Mouse (Mus musculus) brain, embryonic 14.5 days (tissue): ENCODE data around the gene Ahnak. TPM values are rescaled to one million over a fixed set of nuclear protein-coding genes. Genes with fewer than 3 reads are reported as not detected.
"Not testable (repeated sequence)": the region's sequence is repeated elsewhere in the genome, so short reads cannot be mapped to it uniquely, and the experiment has no call there.

Source experiments
- DNase-seq: peaks from one replicate; pipeline ENCODE4 v3.0.0-alpha.2; 2011; ENCODE audit warnings: low read depth
- CTCF ChIP-seq: fragments of 200-500 bp; IDR thresholded peaks from 2 replicates; pipeline ENCODE4 v1.5.1; 2012; ENCODE audit warnings: inconsistent platforms, mild to moderate bottlenecking, moderate library complexity, borderline replicate concordance; ENCODE audit not compliant: insufficient read depth, insufficient read length; ENCODE audit errors: extremely low read depth
- POLR2A ChIP-seq: fragments of 200-500 bp; IDR thresholded peaks from 2 replicates; pipeline ENCODE4 v1.6.1; 2012; ENCODE audit warnings: mild to moderate bottlenecking, inconsistent platforms, borderline replicate concordance; ENCODE audit not compliant: poor library complexity, insufficient read depth, insufficient read length, severe bottlenecking; ENCODE audit errors: extremely low read depth
- polyA plus RNA-seq: library from polyadenylated mRNA; depleted of rRNA; stranded (reverse); fragments of >200 nt; gene quantifications from 2 replicates; pipeline ENCODE4 v1.2.3, GENCODE M21; 2012; rRNA removed

Gene Ahnak
- polyA plus RNA-seq, 1 experiment: 6.0 TPM

GRCm38 (mm10) chr19:9119655-9120425 lies 130.8 kb downstream of the Ahnak start:
- no peak for DNase-seq
- no peak for TF ChIP-seq POLR2A
- TF ChIP-seq CTCF: no peak

- TF ChIP-seq CTCF (no peak), POLR2A (no peak)
- DNase-seq: no peak
Observed at GRCm38 (mm10) chr19:9122390-9122789, 133.3 kb downstream of the Ahnak start.

GRCm38 (mm10) chr19:9123986-9124385 lies 134.9 kb downstream of the Ahnak start:
- not testable (repeated sequence) for DNase-seq

Other genes with a start within 250 kb of the Ahnak start
- 1.9 and 2.4 TPM in 2 replicates for gene 1700092M07Rik, start 248.6 kb upstream of the Ahnak start, polyA plus RNA-seq
- gene Stx5a, start 247.9 kb upstream of the Ahnak start, polyA plus RNA-seq: 117 TPM in 2 replicates
- gene Nxf1, start 232.2 kb upstream of the Ahnak start, polyA plus RNA-seq: 176 and 264 TPM in 2 replicates
- gene Tmem223, start 218.3 kb upstream of the Ahnak start, polyA plus RNA-seq: 224 and 402 TPM in 2 replicates
- gene Tmem179b, start 214.8 kb upstream of the Ahnak start, polyA plus RNA-seq: 25.4 and 37.6 TPM in 2 replicates
- 27.6 and 29.8 TPM in 2 replicates for gene Taf6l, start 202.9 kb upstream of the Ahnak start, polyA plus RNA-seq
- gene Polr2g, start 190.7 kb upstream of the Ahnak start, polyA plus RNA-seq: 112 and 163 TPM in 2 replicates
- gene Zbtb3, start 186.7 kb upstream of the Ahnak start, polyA plus RNA-seq: 5.9 and 7.9 TPM in 2 replicates
- gene Ttc9c, start 170.0 kb upstream of the Ahnak start, polyA plus RNA-seq: 53.6 and 57.3 TPM in 2 replicates
- gene Hnrnpul2, start 169.3 kb upstream of the Ahnak start, polyA plus RNA-seq: 59.9 and 85.5 TPM in 2 replicates
- gene AC129217.1, start 159.5 kb upstream of the Ahnak start, polyA plus RNA-seq: 1.1 TPM in 1 of 2 replicates, not detected in the other
- 92.6 and 101 TPM in 2 replicates for gene Bscl2, start 151.8 kb upstream of the Ahnak start, polyA plus RNA-seq
- gene Gng3, start 150.1 kb upstream of the Ahnak start, polyA plus RNA-seq: 187 and 233 TPM in 2 replicates
- 0.90 and 1.4 TPM in 2 replicates for gene Lrrn4cl, start 138.5 kb upstream of the Ahnak start, polyA plus RNA-seq
- 105 and 111 TPM in 2 replicates for gene Ubxn1, start 117.8 kb upstream of the Ahnak start, polyA plus RNA-seq
- gene Uqcc3, start 108.4 kb upstream of the Ahnak start, polyA plus RNA-seq: 45.4 and 46.9 TPM in 2 replicates
- gene Lbhd1, start 105.6 kb upstream of the Ahnak start, polyA plus RNA-seq: 5.5 and 6.8 TPM in 2 replicates
- not detected in 2 replicates for gene Gm49403, start 105.4 kb upstream of the Ahnak start, polyA plus RNA-seq
- 43.0 and 52.4 TPM in 2 replicates for gene 1810009A15Rik, start 100.4 kb upstream of the Ahnak start, polyA plus RNA-seq
- gene Gm49416, start 100.4 kb upstream of the Ahnak start, polyA plus RNA-seq: 0.23 and 0.33 TPM in 2 replicates
- gene Ints5, start 96.3 kb upstream of the Ahnak start, polyA plus RNA-seq: 31.4 and 37.1 TPM in 2 replicates
- gene Ganab, start 91.2 kb upstream of the Ahnak start, polyA plus RNA-seq: 155 and 182 TPM in 2 replicates
- gene B3gat3, start 68.9 kb upstream of the Ahnak start, polyA plus RNA-seq: 136 and 174 TPM in 2 replicates
- gene Rom1, start 59.9 kb upstream of the Ahnak start, polyA plus RNA-seq: 2.4 and 2.5 TPM in 2 replicates
- gene Eml3, start 59.7 kb upstream of the Ahnak start, polyA plus RNA-seq: 14.7 and 17.5 TPM in 2 replicates
- gene Mta2, start 47.4 kb upstream of the Ahnak start, polyA plus RNA-seq: 35.1 and 57.9 TPM in 2 replicates
- gene Tut1, start 35.4 kb upstream of the Ahnak start, polyA plus RNA-seq: 25.3 and 31.5 TPM in 2 replicates
- gene Eef1g, start 22.2 kb upstream of the Ahnak start, polyA plus RNA-seq: 371 and 527 TPM in 2 replicates
- gene Scgb1a1, start 98.7 kb downstream of the Ahnak start, polyA plus RNA-seq: not detected in 2 replicates
- gene Asrgl1, start 146.4 kb downstream of the Ahnak start, polyA plus RNA-seq: 6.8 and 12.3 TPM in 2 replicates